Mouse (Mus musculus) liver, adult 2 months (tissue): Measurements from ENCODE around the gene Gm21304.
"Not testable (repeated sequence)": the region's sequence is repeated elsewhere in the genome, so short reads cannot be mapped to it uniquely, and the experiment has no call there.

Experiments used
- CTCF ChIP-seq: fragments of 200-500 bp; IDR thresholded peaks from 2 replicates; pipeline ENCODE4 v1.5.1; 2011; ENCODE audit warnings: low read depth, low read length, control low read depth
- POLR2A ChIP-seq: fragments of 200-500 bp; IDR thresholded peaks from 2 replicates; pipeline ENCODE4 v1.6.1; 2011; ENCODE audit warnings: low read length, control low read depth; ENCODE audit not compliant: insufficient read depth; ENCODE audit errors: extremely low read depth

- not testable (repeated sequence) for TF ChIP-seq POLR2A, CTCF
Observed at GRCm38 (mm10) chr10:104151197-104151596, 17.1 kb upstream of the Gm21304 start, which contains the start of gene Gm6763.
